Mouse (Mus musculus): ENCODE measurements around the gene Polh. TPM values are rescaled to one million over a fixed set of nuclear protein-coding genes. Genes with fewer than 3 reads are reported as not detected.

The Polh gene
- polyA plus RNA-seq (2015; fragmentation: Nextera tagmentation; extraction: Ambion mirVana): 18.9 and 19.2 TPM in 2 replicates

DNA sequence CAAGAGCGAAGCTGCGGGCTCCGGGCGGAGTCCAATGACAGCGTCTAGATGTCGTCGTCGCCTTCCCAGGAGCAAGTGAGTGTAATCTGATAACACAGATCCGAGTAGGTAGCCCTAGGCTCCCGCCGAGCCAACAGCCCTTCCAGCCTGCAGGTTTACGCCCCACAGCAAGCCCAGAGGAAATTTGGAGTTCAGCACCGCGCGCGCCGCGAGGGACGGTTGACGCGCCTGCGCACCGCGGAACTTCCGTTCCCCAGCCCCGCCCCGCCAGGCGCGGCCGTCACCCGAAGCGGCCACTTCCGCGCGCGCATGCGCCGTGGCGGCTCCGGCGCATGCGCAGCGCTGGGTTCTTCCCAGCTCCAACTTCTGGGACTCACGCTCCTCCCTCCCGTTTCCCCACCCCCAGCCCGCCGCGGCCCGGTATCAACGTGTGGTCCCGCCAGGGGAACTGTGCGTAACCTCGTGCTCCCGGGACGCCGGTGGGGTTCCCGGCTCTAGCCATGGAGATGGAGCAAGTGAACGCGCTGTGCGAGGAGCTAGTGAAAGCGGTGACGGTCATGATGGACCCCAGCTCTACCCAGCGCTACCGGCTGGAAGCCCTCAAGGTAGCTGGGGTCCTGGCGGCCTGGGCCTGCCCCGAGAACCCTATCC is at the start of gene Polh, which contains the start of gene Xpo5:
TSS of gene Polh (minus strand) at position 225 of the 651 bp plus-strand sequence.
TSS of gene Xpo5 (plus strand) at position 362 of the 651 bp plus-strand sequence.
- H3K27me3 ChIP-seq: no peaks in the 10 kb centered on the region
- ATAC-seq (ENCODE audit: low FRiP score, low read depth): peak; percentile 95
- H3K4me2 ChIP-seq (replicated peaks): peak within 1 kb of the TSS; percentile 92
- H3K4me3 ChIP-seq: peak within 1 kb of the TSS; percentile 92
- H3K36me3 ChIP-seq: peaks cover 48% of the 10 kb centered on the region
- peaks cover 26% of the 10 kb centered on the region for H3K4me1 ChIP-seq
- H3K27ac ChIP-seq: peak within 1 kb of the TSS; percentile 83
- no peaks in the 10 kb centered on the region for H3K9me3 ChIP-seq
- WGBS: under 1% methylated on average over 66 of the region's 66 CpGs
- peak within 1 kb of the TSS; percentile 94 for H3K9ac ChIP-seq

DNA sequence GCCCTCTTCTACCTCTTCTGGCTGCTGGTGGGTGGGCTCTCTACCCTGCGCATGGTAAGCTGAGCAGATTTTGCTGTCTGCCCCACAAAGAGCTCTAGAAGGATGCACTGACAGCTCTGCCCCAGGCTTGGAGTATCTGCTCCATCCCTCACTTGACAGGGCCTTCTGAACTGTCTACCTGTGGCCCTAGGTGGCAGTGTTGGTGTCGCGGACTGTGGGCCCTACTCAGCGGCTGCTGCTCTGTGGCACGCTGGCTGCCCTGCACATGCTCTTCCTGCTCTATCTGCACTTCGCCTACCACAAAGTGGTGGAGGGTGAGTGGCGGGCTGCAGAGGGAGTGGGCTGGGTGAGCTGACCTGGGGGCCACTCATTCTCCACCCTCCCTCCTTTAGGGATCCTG is 48.7 kb upstream of the Polh start:
- Histone ChIP-seq H3K4me2 (replicated peaks) (no peak overlapping the region), H3K4me1 (peaks cover 33% of the 10 kb centered on the region), H3K4me3 (no peak overlapping the region), H3K36me3 (peaks cover 40% of the 10 kb centered on the region), H3K27ac (no peak overlapping the region), H3K9me3 (no peaks in the 10 kb centered on the region), H3K27me3 (peaks cover 22% of the 10 kb centered on the region), H3K9ac (no peak overlapping the region)
- WGBS: 73% methylated on average over 7 of the region's 7 CpGs
- no peak for ATAC-seq (ENCODE audit: low FRiP score, low read depth)

DNA sequence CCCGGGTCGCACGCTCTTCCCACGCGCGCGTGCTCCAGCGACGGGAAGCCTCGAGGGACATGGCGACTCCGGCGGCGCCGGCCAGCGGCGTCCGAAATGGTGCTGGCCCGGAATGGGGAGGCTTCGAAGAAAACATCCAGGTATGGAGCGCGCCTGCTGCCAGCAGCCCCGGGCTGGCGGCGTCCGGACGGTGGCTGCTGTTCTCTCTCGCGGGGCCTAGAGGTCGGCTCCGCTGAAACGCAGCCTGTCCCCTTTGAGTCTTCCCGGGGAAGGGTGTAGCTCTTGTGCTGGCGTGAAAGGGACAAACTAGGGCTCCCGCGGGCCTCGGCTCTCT is 45.7 kb upstream of the Polh start:
- peaks cover 70% of the 10 kb centered on the region for H3K36me3 ChIP-seq
- under 1% methylated on average over 36 of the region's 37 CpGs for WGBS
- peak overlapping the region; percentile 96 for H3K4me2 ChIP-seq (replicated peaks)
- H3K4me1 ChIP-seq: peaks cover 22% of the 10 kb centered on the region
- peak; percentile 42; the same call in 1 of the 2 replicates for ATAC-seq (ENCODE audit: low FRiP score, low read depth)
- peak overlapping the region; percentile 98 for H3K4me3 ChIP-seq
- peak overlapping the region; percentile 70 for H3K27ac ChIP-seq
- no peaks in the 10 kb centered on the region for H3K9me3 ChIP-seq
- no peaks in the 10 kb centered on the region for H3K27me3 ChIP-seq
- H3K9ac ChIP-seq: peak overlapping the region; percentile 97

DNA sequence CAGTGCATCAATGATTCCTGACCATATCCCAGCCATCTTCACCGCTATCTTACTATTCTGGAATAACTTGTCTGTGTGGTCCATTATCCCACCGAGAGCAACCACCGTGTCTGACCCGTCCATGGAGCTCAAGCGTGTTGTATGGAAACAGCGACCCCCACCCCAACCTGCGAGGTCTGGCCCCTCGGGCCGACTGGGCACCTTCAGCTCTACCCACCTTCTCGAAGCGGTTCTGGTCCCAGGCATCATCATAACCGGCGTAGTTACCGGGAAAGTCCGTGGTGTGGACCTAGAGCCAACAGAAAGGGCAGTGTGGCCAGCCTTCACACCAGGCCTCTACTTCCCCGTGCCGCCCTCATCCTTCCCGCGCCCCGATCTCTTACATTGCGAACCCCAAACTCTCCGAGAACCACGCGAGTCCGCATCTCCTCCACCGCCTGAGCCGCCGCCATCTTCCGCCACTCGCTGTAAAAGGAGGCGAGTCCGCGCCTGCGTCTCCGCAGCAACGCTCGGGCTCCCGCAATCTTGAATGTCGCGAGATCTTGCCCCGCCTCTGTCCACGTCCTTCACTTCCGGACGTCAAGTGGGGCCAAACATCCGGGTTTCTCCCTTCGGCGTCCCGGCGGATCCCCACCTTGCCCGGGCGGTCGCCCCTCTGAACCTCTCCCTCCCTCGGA is 45.2 kb upstream of the Polh start, which contains the start of the genes Polr1c and Yipf3:
TSS of gene Polr1c (minus strand) at position 543 of the 677 bp plus-strand sequence.
TSS of gene Yipf3 (plus strand) at position 569 of the 677 bp plus-strand sequence.
- Histone ChIP-seq H3K4me3 (peak within 1 kb of the TSS; percentile 98), H3K36me3 (peaks cover 75% of the 10 kb centered on the region), H3K9me3 (no peaks in the 10 kb centered on the region), H3K4me2 (replicated peaks) (peak within 1 kb of the TSS; percentile 96), H3K27me3 (no peaks in the 10 kb centered on the region), H3K9ac (peak within 1 kb of the TSS; percentile 97), H3K27ac (peak within 1 kb of the TSS; percentile 70), H3K4me1 (peaks cover 21% of the 10 kb centered on the region)
- peak; percentile 92 for ATAC-seq (ENCODE audit: low FRiP score, low read depth)
- WGBS: under 1% methylated on average over 53 of the region's 53 CpGs

GRCm38 (mm10) chr17:46244579-46244978 is 42.1 kb upstream of the Polh start:
- Histone ChIP-seq H3K4me2 (replicated peaks) (no peak overlapping the region), H3K9ac (0 out of 2 replicates have a peak overlapping the region, but pooled peaks have one; percentile 8), H3K9me3 (no peaks in the 10 kb centered on the region), H3K36me3 (peaks cover 75% of the 10 kb centered on the region), H3K4me1 (peaks cover 20% of the 10 kb centered on the region), H3K4me3 (no peak overlapping the region), H3K27ac (no peak overlapping the region), H3K27me3 (no peaks in the 10 kb centered on the region)
- WGBS: 80% methylated on average over 10 of the region's 10 CpGs
- ATAC-seq (ENCODE audit: low FRiP score, low read depth): no peak

- H3K4me2 ChIP-seq (replicated peaks): no peak overlapping the region
- no peak for ATAC-seq (ENCODE audit: low FRiP score, low read depth)
- peaks cover 76% of the 10 kb centered on the region for H3K36me3 ChIP-seq
- no peak overlapping the region for H3K4me3 ChIP-seq
- H3K9me3 ChIP-seq: no peaks in the 10 kb centered on the region
- peaks cover 10% of the 10 kb centered on the region for H3K4me1 ChIP-seq
- 74% methylated on average over 2 of the region's 2 CpGs for WGBS
- H3K27me3 ChIP-seq: no peaks in the 10 kb centered on the region
- no peak overlapping the region for H3K9ac ChIP-seq
- H3K27ac ChIP-seq: no peak overlapping the region
Observed at GRCm38 (mm10) chr17:46243624-46244023, 41.2 kb upstream of the Polh start.

GRCm38 (mm10) chr17:46242993-46243392 is 40.5 kb upstream of the Polh start:
- Histone ChIP-seq H3K36me3 (peaks cover 82% of the 10 kb centered on the region), H3K9ac (no peak overlapping the region), H3K9me3 (no peaks in the 10 kb centered on the region), H3K27me3 (no peaks in the 10 kb centered on the region), H3K4me2 (replicated peaks) (no peak overlapping the region), H3K4me1 (peaks cover 8% of the 10 kb centered on the region), H3K4me3 (no peak overlapping the region), H3K27ac (no peak overlapping the region)
- no peak for ATAC-seq (ENCODE audit: low FRiP score, low read depth)
- 87% methylated on average over 4 of the region's 4 CpGs for WGBS

GRCm38 (mm10) chr17:46242274-46242673 is 39.8 kb upstream of the Polh start:
- H3K4me1 ChIP-seq: peaks cover 8% of the 10 kb centered on the region
- peaks cover 89% of the 10 kb centered on the region for H3K36me3 ChIP-seq
- ATAC-seq (ENCODE audit: low FRiP score, low read depth): no peak
- no peaks in the 10 kb centered on the region for H3K9me3 ChIP-seq
- 86% methylated on average over 13 of the region's 13 CpGs for WGBS
- no peak overlapping the region for H3K4me3 ChIP-seq
- H3K27me3 ChIP-seq: no peaks in the 10 kb centered on the region
- H3K27ac ChIP-seq: no peak overlapping the region
- H3K4me2 ChIP-seq (replicated peaks): no peak overlapping the region
- H3K9ac ChIP-seq: no peak overlapping the region

DNA sequence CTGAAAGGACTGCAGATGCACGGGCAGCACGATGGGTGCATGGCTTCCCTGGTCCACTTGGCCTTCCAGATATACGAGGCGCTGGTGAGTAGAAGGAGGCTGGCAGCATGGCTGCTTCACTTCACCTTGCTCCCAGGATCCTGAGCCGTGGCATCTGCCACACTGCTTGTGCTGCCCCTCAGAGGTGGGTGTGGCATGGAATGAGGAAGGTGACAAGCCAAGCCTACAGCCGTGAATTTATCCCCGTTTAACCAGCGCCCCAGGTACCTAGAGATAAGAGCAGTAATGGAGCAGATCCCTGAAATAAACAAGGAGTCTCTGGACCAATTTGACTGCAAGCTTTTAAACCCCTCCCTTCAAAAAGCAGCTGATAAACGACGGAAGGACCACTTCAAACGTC is 39.0 kb upstream of the Polh start:
- Histone ChIP-seq H3K9ac (no peak overlapping the region), H3K4me1 (peaks cover under 1% of the 10 kb centered on the region), H3K4me2 (replicated peaks) (no peak overlapping the region), H3K9me3 (no peaks in the 10 kb centered on the region), H3K27ac (no peak overlapping the region), H3K36me3 (peaks cover 97% of the 10 kb centered on the region), H3K27me3 (no peaks in the 10 kb centered on the region), H3K4me3 (no peak overlapping the region)
- 67% methylated on average over 11 of the region's 11 CpGs for WGBS
- ATAC-seq (ENCODE audit: low FRiP score, low read depth): no peak

DNA sequence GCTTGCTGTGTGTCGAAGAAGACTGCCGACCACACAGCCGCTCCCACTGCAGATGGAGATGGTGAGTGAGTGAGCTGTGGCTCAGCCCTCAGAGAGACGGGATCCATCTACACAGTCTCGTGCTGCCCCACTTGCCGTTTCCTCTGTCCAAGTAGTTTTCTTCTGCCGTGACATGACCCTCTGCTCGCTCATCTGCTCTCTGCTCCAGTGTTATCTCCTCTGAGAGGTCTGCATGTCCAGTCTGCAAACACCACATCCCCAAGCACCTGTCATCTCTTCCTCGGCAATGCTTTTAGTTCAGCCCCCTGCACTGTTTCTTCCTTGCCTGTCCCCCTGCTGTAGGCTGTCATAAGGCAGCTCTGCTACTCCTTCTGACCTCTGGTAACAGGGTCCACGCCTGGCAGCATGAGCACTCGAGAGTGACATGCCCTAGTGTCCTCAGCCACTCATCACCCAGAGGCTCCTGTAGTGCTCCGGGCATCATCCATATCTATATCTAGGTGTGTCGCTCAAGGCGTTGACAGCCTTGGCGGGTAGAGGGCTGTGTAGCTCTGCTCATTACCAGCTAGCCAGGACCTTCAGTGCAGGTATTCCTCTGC is 37.2 kb upstream of the Polh start:
- Histone ChIP-seq H3K4me2 (replicated peaks) (no peak overlapping the region), H3K9me3 (no peaks in the 10 kb centered on the region), H3K27ac (no peak overlapping the region), H3K27me3 (no peaks in the 10 kb centered on the region), H3K4me1 (no peaks in the 10 kb centered on the region), H3K36me3 (peaks cover 92% of the 10 kb centered on the region), H3K9ac (no peak overlapping the region), H3K4me3 (no peak overlapping the region)
- WGBS: 94% methylated on average over 15 of the region's 15 CpGs
- ATAC-seq (ENCODE audit: low FRiP score, low read depth): no peak

DNA sequence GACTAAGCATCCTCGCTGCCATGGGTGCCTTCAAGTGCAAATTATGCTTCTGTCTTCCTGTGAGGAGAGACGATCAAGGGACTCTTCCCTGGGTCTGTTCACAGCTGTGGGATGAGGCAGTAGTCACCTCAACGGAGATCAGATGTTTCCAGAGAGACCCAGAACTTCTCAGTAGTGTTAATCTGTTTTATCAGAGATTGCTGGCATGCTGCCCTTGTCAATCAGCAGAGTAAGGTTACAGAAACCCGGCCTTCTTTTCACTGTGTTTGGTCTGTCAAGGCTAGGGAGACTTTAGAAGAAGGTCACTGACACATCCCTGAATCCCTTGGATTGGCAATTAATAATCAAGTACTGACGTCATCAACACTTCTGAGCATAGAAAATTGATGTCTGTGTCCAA is 35.0 kb upstream of the Polh start:
- no peaks in the 10 kb centered on the region for H3K27me3 ChIP-seq
- H3K4me2 ChIP-seq (replicated peaks): no peak overlapping the region
- H3K36me3 ChIP-seq: peaks cover 91% of the 10 kb centered on the region
- ATAC-seq (ENCODE audit: low FRiP score, low read depth): no peak
- 83% methylated on average over 5 of the region's 5 CpGs for WGBS
- no peak overlapping the region for H3K9ac ChIP-seq
- H3K27ac ChIP-seq: no peak overlapping the region
- H3K4me1 ChIP-seq: no peaks in the 10 kb centered on the region
- H3K4me3 ChIP-seq: no peak overlapping the region
- H3K9me3 ChIP-seq: no peaks in the 10 kb centered on the region

DNA sequence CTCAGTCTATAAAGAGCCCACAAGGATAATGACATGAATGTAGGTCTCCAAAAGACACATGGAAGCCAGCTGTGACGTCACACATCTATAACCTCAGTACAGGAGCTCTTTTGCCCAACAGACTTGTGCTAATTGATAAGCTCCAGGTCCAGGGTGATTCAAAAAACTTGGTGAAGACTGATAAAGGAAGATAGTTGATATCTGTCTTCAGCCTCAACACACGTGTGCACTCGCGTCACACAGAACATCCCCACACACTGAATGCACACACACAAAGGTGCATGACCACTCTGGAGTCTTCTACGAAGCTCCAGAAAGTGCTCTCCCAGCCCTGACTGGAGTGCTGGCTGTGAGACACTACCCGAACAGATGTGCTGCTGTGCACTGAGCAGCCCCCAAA is 34.6 kb upstream of the Polh start:
- Histone ChIP-seq H3K4me1 (no peaks in the 10 kb centered on the region), H3K36me3 (peaks cover 91% of the 10 kb centered on the region), H3K9me3 (no peaks in the 10 kb centered on the region), H3K9ac (no peak overlapping the region), H3K27me3 (no peaks in the 10 kb centered on the region), H3K4me3 (no peak overlapping the region), H3K4me2 (replicated peaks) (no peak overlapping the region), H3K27ac (no peak overlapping the region)
- ATAC-seq (ENCODE audit: low FRiP score, low read depth): no peak
- 89% methylated on average over 6 of the region's 6 CpGs for WGBS
